Mouse (Mus musculus) neural tube, embryonic 11.5 days (tissue): Measurements from ENCODE around the gene Gm49355. TPM values are rescaled to one million over a fixed set of nuclear protein-coding genes. Genes with fewer than 3 reads are reported as not detected.

Experiments
- ATAC-seq: fragments of 200-750 bp; cut with Nextera tagmentation; 2 replicates; pipeline ENCODE4 v1.8.0; 2017; ENCODE audit warnings: moderate number of reproducible peaks, mild to moderate bottlenecking, moderate TSS enrichment, moderate library complexity; ENCODE audit not compliant: insufficient read depth, low FRiP score, low TSS enrichment
- DNase-seq: peaks from one replicate; pipeline ENCODE4 v3.0.0-alpha.2; 2015; ENCODE audit warnings: low spot score
- H3K27ac ChIP-seq: fragments of 300-500 bp; sonication (generic); 2 replicates; pipeline ENCODE4 v1.5.1; 2014; ENCODE audit warnings: low read depth, mild to moderate bottlenecking, low read length
- H3K27me3 ChIP-seq: fragments of 300-500 bp; sonication (generic); 2 replicates; pipeline ENCODE4 v1.6.1; 2014; ENCODE audit warnings: mild to moderate bottlenecking, low read length, mixed read lengths; ENCODE audit not compliant: control insufficient read depth, insufficient read depth
- H3K36me3 ChIP-seq: fragments of 300-500 bp; sonication (generic); 2 replicates; pipeline ENCODE4 v1.6.1; 2014; ENCODE audit warnings: mild to moderate bottlenecking, low read length, moderate library complexity, mixed read lengths; ENCODE audit not compliant: control insufficient read depth, insufficient read depth
- H3K4me1 ChIP-seq: fragments of 300-500 bp; sonication (generic); 2 replicates; pipeline ENCODE4 v1.6.1; 2014; ENCODE audit warnings: low read length, mixed read lengths; ENCODE audit not compliant: control insufficient read depth, insufficient read depth
- H3K4me2 ChIP-seq: fragments of 300-500 bp; sonication (generic); 2 replicates; pipeline ENCODE4 v1.6.1; 2014; ENCODE audit warnings: low read depth, mild to moderate bottlenecking, moderate library complexity
- H3K4me3 ChIP-seq: fragments of 300-500 bp; sonication (generic); 2 replicates; pipeline ENCODE4 v1.5.1; 2014; ENCODE audit warnings: low read depth, low read length
- H3K9ac ChIP-seq: fragments of 300-500 bp; sonication (generic); 2 replicates; pipeline ENCODE4 v1.6.1; 2014; ENCODE audit warnings: mild to moderate bottlenecking, low read length
- H3K9me3 ChIP-seq: fragments of 300-500 bp; sonication (generic); 2 replicates; pipeline ENCODE4 v1.6.1; 2016; ENCODE audit warnings: low read length; ENCODE audit not compliant: control insufficient read depth
- WGBS: fragments of 180-500 bp; shearing (Covaris S2); extraction: QIAGEN DNeasy Blood & Tissue Kit; methylation state at CpG from one replicate; pipeline ENCODE4 v1.1.7; 2014; 5-methylcytosine and 5-hydroxymethylcytosine counted together
- polyA plus RNA-seq: library from polyadenylated mRNA; unstranded; fragments of >200 nt; fragmentation: Nextera tagmentation; extraction: Ambion mirVana; gene quantifications from 2 replicates; pipeline ENCODE4 v1.2.1, GENCODE M21; 2014

Gm49355 gene
- polyA plus RNA-seq, 1 experiment from 2014 or later = 0.12 TPM

GRCm38 (mm10) chr14:12300677-12301076 is 16.9 kb downstream of the Gm49355 start:
- ATAC-seq = no peak
- WGBS = 68% methylated on average over 3 of the region's 3 CpGs

GRCm38 (mm10) chr14:12303106-12303505 is 19.3 kb downstream of the Gm49355 start:
- no peaks in the 10 kb centered on the region for H3K36me3 ChIP-seq
- 82% methylated on average over 2 of the region's 2 CpGs for WGBS
- H3K4me1 ChIP-seq = no peaks in the 10 kb centered on the region
- H3K27ac ChIP-seq = no peak overlapping the region
- no peak for DNase-seq
- ATAC-seq = no peak
- H3K9ac ChIP-seq = no peak overlapping the region
- H3K4me2 ChIP-seq = no peak overlapping the region
- H3K4me3 ChIP-seq = no peak overlapping the region
- no peaks in the 10 kb centered on the region for H3K27me3 ChIP-seq
- no peaks in the 10 kb centered on the region for H3K9me3 ChIP-seq

More at GRCm38 (mm10) chr14:12300677-12301076, 16.9 kb downstream of the Gm49355 start:
- no peaks in the 10 kb centered on the region for H3K36me3 ChIP-seq
- no peaks in the 10 kb centered on the region for H3K27me3 ChIP-seq
- no peak overlapping the region for H3K9ac ChIP-seq
- no peak overlapping the region for H3K4me3 ChIP-seq
- H3K4me1 ChIP-seq = no peaks in the 10 kb centered on the region
- no peak overlapping the region for H3K27ac ChIP-seq
- no peak for DNase-seq
- no peaks in the 10 kb centered on the region for H3K9me3 ChIP-seq
- no peak overlapping the region for H3K4me2 ChIP-seq

GRCm38 (mm10) chr14:12333622-12334021 is 49.8 kb downstream of the Gm49355 start:
- no peaks in the 10 kb centered on the region for H3K9me3 ChIP-seq
- H3K9ac ChIP-seq = no peak overlapping the region
- no peak overlapping the region for H3K4me3 ChIP-seq
- WGBS = 82% methylated on average over 7 of the region's 7 CpGs
- no peak overlapping the region for H3K27ac ChIP-seq
- H3K4me1 ChIP-seq = no peaks in the 10 kb centered on the region
- DNase-seq = no peak
- no peak for ATAC-seq
- H3K36me3 ChIP-seq = no peaks in the 10 kb centered on the region
- H3K4me2 ChIP-seq = no peak overlapping the region
- peaks cover 39% of the 10 kb centered on the region for H3K27me3 ChIP-seq

GRCm38 (mm10) chr14:12334925-12335324 is 51.1 kb downstream of the Gm49355 start:
- H3K4me2 ChIP-seq = no peak overlapping the region
- no peaks in the 10 kb centered on the region for H3K36me3 ChIP-seq
- no peak overlapping the region for H3K27ac ChIP-seq
- no peak overlapping the region for H3K9ac ChIP-seq
- H3K4me1 ChIP-seq = no peaks in the 10 kb centered on the region
- WGBS = 50% methylated on average over 7 of the region's 7 CpGs
- ATAC-seq = no peak
- H3K4me3 ChIP-seq = no peak overlapping the region
- no peak for DNase-seq
- peaks cover 51% of the 10 kb centered on the region for H3K27me3 ChIP-seq
- no peaks in the 10 kb centered on the region for H3K9me3 ChIP-seq

- Histone ChIP-seq H3K4me1 (no peaks in the 10 kb centered on the region), H3K27ac (no peak overlapping the region), H3K9me3 (no peaks in the 10 kb centered on the region), H3K4me3 (no peak overlapping the region), H3K27me3 (peaks cover 77% of the 10 kb centered on the region), H3K9ac (no peak overlapping the region), H3K36me3 (no peaks in the 10 kb centered on the region), H3K4me2 (no peak overlapping the region)
- 4% methylated on average over 8 of the region's 8 CpGs for WGBS
- ATAC-seq = 0 out of 2 replicates have a peak, but pooled peaks have one; percentile 2
- DNase-seq = no peak
Observed at GRCm38 (mm10) chr14:12337421-12337997, 53.7 kb downstream of the Gm49355 start.

- Histone ChIP-seq H3K36me3 (no peaks in the 10 kb centered on the region), H3K27ac (no peak overlapping the region), H3K9ac (no peak overlapping the region), H3K4me3 (no peak overlapping the region), H3K27me3 (peaks cover 84% of the 10 kb centered on the region), H3K9me3 (no peaks in the 10 kb centered on the region), H3K4me2 (no peak overlapping the region), H3K4me1 (no peaks in the 10 kb centered on the region)
- under 1% methylated on average over 16 of the region's 16 CpGs for WGBS
- DNase-seq (peak; percentile 52), ATAC-seq (peak; percentile 25; the same call in 1 of the 2 replicates)
Observed at GRCm38 (mm10) chr14:12337998-12338809, 54.4 kb downstream of the Gm49355 start.

GRCm38 (mm10) chr14:12338811-12339565 is 55.2 kb downstream of the Gm49355 start:
- Histone ChIP-seq H3K9ac (no peak overlapping the region), H3K4me3 (no peak overlapping the region), H3K27me3 (peaks cover 92% of the 10 kb centered on the region), H3K9me3 (no peaks in the 10 kb centered on the region), H3K36me3 (no peaks in the 10 kb centered on the region), H3K27ac (no peak overlapping the region), H3K4me1 (no peaks in the 10 kb centered on the region), H3K4me2 (no peak overlapping the region)
- under 1% methylated on average over 10 of the region's 10 CpGs for WGBS
- ATAC-seq = no peak
- no peak for DNase-seq

GRCm38 (mm10) chr14:12340238-12341074 is 56.7 kb downstream of the Gm49355 start:
- 0% methylated on average over 19 of the region's 19 CpGs for WGBS
- H3K4me1 ChIP-seq = no peaks in the 10 kb centered on the region; the same call in 1 of the 2 replicates
- peaks cover 99% of the 10 kb centered on the region for H3K27me3 ChIP-seq
- no peak for ATAC-seq
- no peak overlapping the region for H3K27ac ChIP-seq
- no peaks in the 10 kb centered on the region for H3K36me3 ChIP-seq
- no peak for DNase-seq
- H3K9ac ChIP-seq = no peak overlapping the region
- no peak overlapping the region for H3K4me2 ChIP-seq
- no peaks in the 10 kb centered on the region for H3K9me3 ChIP-seq
- H3K4me3 ChIP-seq = no peak overlapping the region
